Mouse (Mus musculus) limb, embryonic 14.5 days (tissue): ENCODE results near the gene Carns1. TPM values are rescaled to one million over a fixed set of nuclear protein-coding genes. Genes with fewer than 3 reads are reported as not detected.

Source experiments
- ATAC-seq: fragments of 200-750 bp; cut with Nextera tagmentation; 2 replicates; pipeline ENCODE4 v1.8.0; 2017; ENCODE audit warnings: low read depth, moderate number of reproducible peaks, moderate TSS enrichment; ENCODE audit not compliant: low FRiP score
- DNase-seq: peaks from one replicate; pipeline ENCODE4 v3.0.0-alpha.2; 2015; ENCODE audit warnings: low spot score
- H3K27ac ChIP-seq: fragments of 300-500 bp; sonication (generic); replicated peaks from 2 replicates; pipeline ENCODE4 v1.5.1; 2014; ENCODE audit warnings: low read depth, mild to moderate bottlenecking, low read length, moderate library complexity, mixed read lengths
- H3K27me3 ChIP-seq: fragments of 300-500 bp; sonication (generic); 2 replicates; pipeline ENCODE4 v1.6.1; 2014; ENCODE audit warnings: low read length, mixed read lengths; ENCODE audit not compliant: control insufficient read depth, insufficient read depth
- H3K36me3 ChIP-seq: fragments of 300-500 bp; sonication (generic); 2 replicates; pipeline ENCODE4 v1.6.1; 2014; ENCODE audit warnings: mild to moderate bottlenecking, low read length, moderate library complexity, mixed read lengths; ENCODE audit not compliant: control insufficient read depth, insufficient read depth
- H3K4me1 ChIP-seq: fragments of 300-500 bp; sonication (generic); 2 replicates; pipeline ENCODE4 v1.6.1; 2014; ENCODE audit warnings: antibody characterized with exemption, low read length, mixed read lengths; ENCODE audit not compliant: control insufficient read depth, insufficient read depth
- H3K4me2 ChIP-seq: fragments of 300-500 bp; sonication (generic); replicated peaks from 2 replicates; pipeline ENCODE4 v1.6.1; 2014; ENCODE audit warnings: low read depth, mild to moderate bottlenecking, low read length, moderate library complexity; ENCODE audit not compliant: severe bottlenecking
- H3K4me3 ChIP-seq: fragments of 300-500 bp; sonication (generic); replicated peaks from 2 replicates; pipeline ENCODE4 v1.5.1; 2014; ENCODE audit warnings: low read length
- H3K9ac ChIP-seq: fragments of 300-500 bp; sonication (generic); 2 replicates; pipeline ENCODE4 v1.6.1; 2014; ENCODE audit warnings: mild to moderate bottlenecking, low read depth, low read length, moderate library complexity; ENCODE audit not compliant: severe bottlenecking
- H3K9me3 ChIP-seq: fragments of 300-500 bp; sonication (generic); 2 replicates; pipeline ENCODE4 v1.6.1; 2016; ENCODE audit warnings: low read length; ENCODE audit not compliant: control insufficient read depth
- POLR2A ChIP-seq: fragments of 200-500 bp; IDR thresholded peaks from 2 replicates; pipeline ENCODE4 v1.8.0; 2012; ENCODE audit warnings: inconsistent platforms, mild to moderate bottlenecking, moderate library complexity, borderline replicate concordance; ENCODE audit not compliant: insufficient read depth, insufficient read length; ENCODE audit errors: extremely low read depth
- WGBS: fragments of 180-500 bp; shearing (Covaris S2); extraction: QIAGEN DNeasy Blood & Tissue Kit; methylation state at CpG from one replicate; pipeline ENCODE4 v1.1.7; 2014; 5-methylcytosine and 5-hydroxymethylcytosine counted together
- polyA plus RNA-seq, 2 experiments: library from polyadenylated mRNA; depleted of rRNA in 1 of 2; stranded (reverse) in 1 of 2; unstranded in 1 of 2; fragments of >200 nt; fragmentation: Nextera tagmentation in 1 of 2; extraction: Ambion mirVana in 1 of 2; gene quantifications; 2 replicates each; pipeline versions ENCODE4 v1.2.1 to v1.2.3; 2012 to 2014

Gene Carns1
- polyA plus RNA-seq, 2 experiments, result 1.8 to 2.6 TPM

DNA sequence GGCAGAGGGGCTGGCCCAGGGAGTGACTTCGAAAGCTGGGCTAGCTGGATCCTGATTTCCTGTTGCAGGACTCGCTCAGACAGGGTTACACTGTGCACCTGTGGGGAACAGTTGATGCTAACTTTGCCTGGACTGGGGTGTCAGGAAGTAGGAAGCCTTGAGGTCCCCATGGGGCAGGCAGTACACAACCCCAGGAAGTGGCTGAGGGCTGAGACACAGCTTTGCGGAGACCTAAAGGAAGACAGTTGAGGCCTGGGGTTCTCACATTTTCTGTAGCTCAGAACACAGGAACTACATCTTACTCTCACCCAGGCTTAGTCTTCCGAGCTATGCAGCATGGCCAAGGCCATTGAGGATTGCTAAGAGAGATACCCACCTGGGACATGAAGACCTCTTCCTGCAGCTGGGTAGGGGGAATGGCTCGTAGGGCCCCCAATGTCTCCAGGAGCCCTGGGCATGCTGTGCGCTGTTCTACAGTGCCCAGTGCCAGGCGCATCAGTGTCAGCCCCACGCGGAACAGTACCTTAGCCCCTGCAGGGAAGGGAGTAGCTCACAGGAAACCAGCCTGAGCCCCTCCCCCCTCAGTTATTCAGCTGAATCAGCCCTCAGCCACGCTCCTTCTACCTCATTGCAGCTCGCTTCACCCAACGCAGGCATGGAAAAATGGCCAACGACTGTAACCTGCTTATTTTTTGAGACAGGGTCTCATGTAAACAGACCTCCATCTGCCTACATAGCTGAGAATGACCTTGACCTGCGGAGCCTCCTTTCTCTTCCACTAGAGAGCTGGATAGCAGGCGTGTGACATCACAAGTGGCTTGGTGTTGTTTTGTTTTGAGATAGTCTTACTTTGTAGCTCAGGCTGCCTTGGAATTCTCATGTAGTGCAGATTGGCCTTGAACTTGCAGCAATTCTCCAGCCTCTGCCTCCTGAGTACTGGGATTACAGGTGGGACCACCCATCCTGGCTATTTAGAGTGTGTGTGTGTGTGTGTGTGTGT lies 10.0 kb upstream of the Carns1 start:
- TF ChIP-seq POLR2A, result no peak
- no peak overlapping the region for H3K4me2 ChIP-seq
- ATAC-seq (no peak), DNase-seq (no peak)
- H3K9me3 ChIP-seq, result no peaks in the 10 kb centered on the region
- peaks cover 7% of the 10 kb centered on the region; the same call in 1 of the 2 replicates for H3K4me1 ChIP-seq
- no peaks in the 10 kb centered on the region for H3K36me3 ChIP-seq
- H3K9ac ChIP-seq, result no peak overlapping the region
- 57% methylated on average over 15 of the region's 15 CpGs for WGBS
- no peak overlapping the region for H3K27ac ChIP-seq
- H3K27me3 ChIP-seq, result no peaks in the 10 kb centered on the region
- H3K4me3 ChIP-seq, result no peak overlapping the region

DNA sequence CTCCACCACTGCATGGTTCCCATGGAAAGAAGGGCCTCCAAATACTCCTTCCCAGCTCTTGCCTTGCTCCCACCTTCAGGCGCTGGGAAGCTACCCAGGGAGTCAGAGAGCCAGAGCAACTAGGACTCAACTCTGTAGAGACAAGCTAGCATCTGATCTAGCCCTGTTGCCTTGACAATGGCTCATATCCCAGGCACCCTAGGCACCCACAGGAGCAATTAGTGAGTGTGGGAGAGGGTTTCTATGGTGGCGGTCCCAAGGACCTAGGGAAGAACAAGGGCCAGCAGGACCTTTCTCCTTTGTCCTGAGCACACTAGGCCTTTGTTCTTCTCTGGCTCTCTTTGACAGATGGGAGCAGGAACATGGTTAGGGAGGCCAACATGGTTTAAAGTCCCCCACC lies 8.4 kb upstream of the Carns1 start:
- Histone ChIP-seq H3K27ac (no peak overlapping the region), H3K4me2 (no peak overlapping the region), H3K27me3 (no peaks in the 10 kb centered on the region), H3K4me1 (peaks cover 7% of the 10 kb centered on the region; the same call in 1 of the 2 replicates), H3K4me3 (no peak overlapping the region), H3K9me3 (no peaks in the 10 kb centered on the region), H3K36me3 (no peaks in the 10 kb centered on the region), H3K9ac (no peak overlapping the region)
- WGBS, result 95% methylated on average over 2 of the region's 2 CpGs
- DNase-seq, result no peak
- TF ChIP-seq POLR2A, result no peak
- no peak for ATAC-seq

DNA sequence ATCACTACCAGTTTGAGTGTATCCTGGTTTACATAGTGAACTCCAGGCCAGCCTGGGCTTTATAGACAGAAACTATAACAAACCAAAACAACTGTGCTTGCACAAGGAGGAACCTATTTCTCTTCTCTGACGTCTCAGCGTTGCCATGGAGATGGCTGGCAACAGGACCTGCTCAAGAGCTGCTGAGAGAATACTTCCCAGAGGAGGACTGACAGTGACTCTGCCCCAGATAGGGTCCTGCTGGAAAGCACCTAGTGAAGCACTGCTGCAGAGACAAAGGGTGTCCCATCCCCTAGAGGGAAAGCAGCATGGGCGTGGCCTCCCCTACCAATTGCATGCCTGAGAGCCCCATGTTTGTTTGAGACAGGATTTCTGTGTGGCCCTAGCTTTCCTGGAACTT lies 6.6 kb upstream of the Carns1 start:
- H3K9ac ChIP-seq, result no peak overlapping the region
- no peak for TF ChIP-seq POLR2A
- no peaks in the 10 kb centered on the region for H3K27me3 ChIP-seq
- ATAC-seq (no peak), DNase-seq (no peak)
- peaks cover 7% of the 10 kb centered on the region; the same call in 1 of the 2 replicates for H3K4me1 ChIP-seq
- H3K27ac ChIP-seq, result no peak overlapping the region
- H3K36me3 ChIP-seq, result no peaks in the 10 kb centered on the region
- WGBS, result 33% methylated on average over 3 of the region's 3 CpGs
- no peak overlapping the region for H3K4me2 ChIP-seq
- H3K9me3 ChIP-seq, result no peaks in the 10 kb centered on the region
- no peak overlapping the region for H3K4me3 ChIP-seq

DNA sequence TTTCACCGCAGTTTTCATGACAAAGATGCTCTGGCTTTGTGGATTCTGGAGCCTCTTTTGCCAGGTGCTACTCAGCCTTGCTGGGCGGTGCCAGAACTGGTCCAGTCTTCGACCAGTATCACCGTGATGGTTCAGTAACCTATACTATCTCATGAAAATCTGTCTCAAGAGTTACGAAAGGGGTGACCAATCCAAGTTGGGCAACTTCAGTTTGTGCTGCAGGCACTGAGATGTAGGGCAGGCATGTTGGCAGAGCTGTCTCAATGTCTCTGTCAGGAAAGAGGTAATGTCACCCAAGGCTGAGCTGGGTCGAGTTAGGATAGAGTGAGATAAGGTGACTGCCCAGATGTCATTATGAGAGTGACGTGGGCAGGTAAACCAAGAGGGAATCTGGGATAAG lies 5.1 kb upstream of the Carns1 start:
- H3K9ac ChIP-seq, result no peak overlapping the region
- no peaks in the 10 kb centered on the region for H3K9me3 ChIP-seq
- H3K4me3 ChIP-seq, result no peak overlapping the region
- H3K27me3 ChIP-seq, result no peaks in the 10 kb centered on the region
- DNase-seq (no peak), ATAC-seq (no peak)
- no peak for TF ChIP-seq POLR2A
- 87% methylated on average over 7 of the region's 7 CpGs for WGBS
- no peak overlapping the region for H3K27ac ChIP-seq
- no peak overlapping the region for H3K4me2 ChIP-seq
- H3K4me1 ChIP-seq, result peaks cover 4% of the 10 kb centered on the region; the same call in 1 of the 2 replicates
- no peaks in the 10 kb centered on the region for H3K36me3 ChIP-seq

DNA sequence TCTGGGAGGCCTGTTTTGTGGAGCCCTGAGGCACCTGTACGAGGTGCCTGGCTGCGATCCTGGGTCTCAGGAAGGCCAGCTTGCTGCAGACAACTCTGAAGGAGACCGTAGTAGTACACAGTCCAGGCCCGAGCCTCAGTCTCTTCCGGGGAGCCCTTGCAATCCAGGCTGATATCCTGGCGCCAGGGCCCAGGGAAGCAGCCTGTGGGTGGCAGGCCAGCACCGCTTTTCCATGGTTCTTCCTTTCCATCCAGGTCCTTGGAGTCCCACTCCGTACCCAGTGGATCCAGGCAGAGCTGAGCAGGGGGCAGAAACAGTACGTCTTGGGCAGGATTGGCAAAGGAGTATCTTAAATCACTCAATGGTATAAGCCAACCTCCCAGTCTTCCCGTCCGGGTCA lies 2.4 kb downstream of the Carns1 start:
- H3K9ac ChIP-seq, result no peak overlapping the region
- ATAC-seq (no peak), DNase-seq (no peak)

More for the DNA sequence above, 2.4 kb downstream of the Carns1 start:
- WGBS, result 58% methylated on average over 11 of the region's 11 CpGs
- Histone ChIP-seq H3K9me3 (no peaks in the 10 kb centered on the region), H3K4me2 (no peak overlapping the region), H3K4me3 (no peak overlapping the region), H3K27me3 (no peaks in the 10 kb centered on the region), H3K27ac (no peak overlapping the region), H3K4me1 (peaks cover 16% of the 10 kb centered on the region), H3K36me3 (no peaks in the 10 kb centered on the region)
- TF ChIP-seq POLR2A, result no peak
